Mouse (Mus musculus) heart, postnatal 0 days (tissue): ENCODE data around the gene Fgf3. TPM values are rescaled to one million over a fixed set of nuclear protein-coding genes. Genes with fewer than 3 reads are reported as not detected.

Experiments used
- ATAC-seq: fragments of 200-750 bp; cut with Nextera tagmentation; 2 replicates; pipeline ENCODE4 v1.8.0; 2017; ENCODE audit warnings: low read depth, moderate number of reproducible peaks, moderate library complexity; ENCODE audit not compliant: insufficient read depth
- DNase-seq: peaks from one replicate; pipeline ENCODE4 v3.0.0-alpha.2; 2016; ENCODE audit warnings: low spot score
- H3K27ac ChIP-seq: fragments of 300-500 bp; sonication (generic); 2 replicates; pipeline ENCODE4 v1.5.1; 2014; ENCODE audit warnings: low read depth, mild to moderate bottlenecking
- H3K27me3 ChIP-seq: fragments of 300-500 bp; sonication (generic); 2 replicates; pipeline ENCODE4 v1.6.1; 2014; ENCODE audit warnings: low read length, mixed read lengths; ENCODE audit not compliant: control insufficient read depth, insufficient read depth
- H3K36me3 ChIP-seq: fragments of 300-500 bp; sonication (generic); replicated peaks from 2 replicates; pipeline ENCODE4 v1.6.1; 2014; ENCODE audit warnings: low read length, mixed read lengths; ENCODE audit not compliant: control insufficient read depth, insufficient read depth
- H3K4me1 ChIP-seq: fragments of 300-500 bp; sonication (generic); 2 replicates; pipeline ENCODE4 v1.6.1; 2014; ENCODE audit warnings: antibody characterized with exemption; ENCODE audit not compliant: control insufficient read depth, insufficient read depth
- H3K4me2 ChIP-seq: fragments of 300-500 bp; sonication (generic); 2 replicates; pipeline ENCODE4 v1.6.1; 2014; ENCODE audit warnings: low read depth, mild to moderate bottlenecking, low read length, moderate library complexity
- H3K4me3 ChIP-seq: fragments of 300-500 bp; sonication (generic); 2 replicates; pipeline ENCODE4 v1.5.1; 2014; ENCODE audit warnings: low read depth, low read length
- H3K9ac ChIP-seq: fragments of 300-500 bp; sonication (generic); replicated peaks from 2 replicates; pipeline ENCODE4 v1.6.1; 2014; ENCODE audit warnings: low read depth, low read length, mixed read lengths
- H3K9me3 ChIP-seq: fragments of 300-500 bp; sonication (generic); replicated peaks from 2 replicates; pipeline ENCODE4 v1.6.1; 2016; ENCODE audit warnings: low read length; ENCODE audit not compliant: control insufficient read depth
- CTCF ChIP-seq: IDR thresholded peaks from 2 replicates; pipeline ENCODE4 v1.5.1; 2016; ENCODE audit warnings: antibody characterized with exemption, control low read depth, low read depth
- EP300 ChIP-seq: IDR thresholded peaks from 2 replicates; pipeline ENCODE4 v1.6.1; 2016; ENCODE audit warnings: antibody characterized with exemption, low read depth
- WGBS: fragments of 180-500 bp; shearing (Covaris S2); extraction: QIAGEN DNeasy Blood & Tissue Kit; methylation state at CpG from one replicate; pipeline ENCODE4 v1.1.7; 2014; 5-methylcytosine and 5-hydroxymethylcytosine counted together
- polyA plus RNA-seq: library from polyadenylated mRNA; unstranded; fragments of >200 nt; fragmentation: Nextera tagmentation; extraction: Ambion mirVana; gene quantifications from 2 replicates; pipeline ENCODE4 v1.2.1, GENCODE M21; 2015
- total RNA-seq: library from RNA; depleted of rRNA; stranded (reverse); fragments of >200 nt; gene quantifications from 2 replicates; pipeline ENCODE4 v1.2.3, GENCODE M21; 2014; ENCODE audit warnings: low replicate concordance; rRNA removed

Gene Fgf3
- total RNA-seq (not detected in 2 replicates), polyA plus RNA-seq (not detected in 2 replicates)

GRCm38 (mm10) chr7:144837891-144838488, at the start of gene Fgf3:
Gene Fgf3, plus strand, starts transcription at chr7:144838083.
- no peak for TF ChIP-seq CTCF
- Histone ChIP-seq H3K9me3 (no peaks in the 10 kb centered on the region), H3K4me3 (peak within 1 kb of the TSS; percentile 44), H3K4me1 (0 out of 2 replicates have a peak, but pooled peaks cover 4% of the 10 kb centered on the region), H3K27me3 (peaks cover 81% of the 10 kb centered on the region), H3K4me2 (peak within 1 kb of the TSS; percentile 59), H3K9ac (no peak within 1 kb of the TSS), H3K27ac (no peak within 1 kb of the TSS), H3K36me3 (no peaks in the 10 kb centered on the region)
- DNase-seq (no peak), ATAC-seq (0 out of 2 replicates have a peak, but pooled peaks have one; percentile 3)
- WGBS: 3% methylated on average over 42 of the region's 43 CpGs

GRCm38 (mm10) chr7:144788631-144789030, 49.3 kb upstream of the Fgf3 start:
- Histone ChIP-seq H3K27ac (no peak overlapping the region), H3K4me1 (peaks cover 17% of the 10 kb centered on the region), H3K4me2 (no peak overlapping the region), H3K27me3 (peaks cover 7% of the 10 kb centered on the region), H3K4me3 (no peak overlapping the region), H3K9me3 (no peaks in the 10 kb centered on the region), H3K36me3 (no peaks in the 10 kb centered on the region), H3K9ac (no peak overlapping the region)
- ATAC-seq: peak; percentile 66
- TF ChIP-seq EP300 (no peak), CTCF (no peak)
- DNase-seq: peak; percentile 72
- WGBS: 5% methylated on average over 4 of the region's 4 CpGs

- Histone ChIP-seq H3K4me1 (peaks cover 17% of the 10 kb centered on the region), H3K36me3 (no peaks in the 10 kb centered on the region), H3K4me2 (peak overlapping the region; percentile 31), H3K27ac (no peak overlapping the region), H3K9me3 (no peaks in the 10 kb centered on the region), H3K9ac (no peak overlapping the region), H3K4me3 (no peak overlapping the region; the same call in 1 of the 2 replicates), H3K27me3 (peaks cover 3% of the 10 kb centered on the region)
- TF ChIP-seq CTCF (0 out of 2 replicates have a peak, but pooled peaks have one; percentile 10), EP300 (no peak)
- WGBS: 46% methylated on average over 36 of the region's 36 CpGs
- ATAC-seq (no peak), DNase-seq (no peak)
These were observed 48.0 kb upstream of the Fgf3 start for GRCm38 (mm10) chr7:144789601-144790556.

GRCm38 (mm10) chr7:144791426-144791825, 46.5 kb upstream of the Fgf3 start:
- DNase-seq (no peak), ATAC-seq (no peak)
- Histone ChIP-seq H3K36me3 (no peaks in the 10 kb centered on the region), H3K4me3 (no peak overlapping the region), H3K9me3 (no peaks in the 10 kb centered on the region), H3K27me3 (peaks cover 3% of the 10 kb centered on the region; the same call in 1 of the 2 replicates), H3K4me2 (no peak overlapping the region), H3K27ac (no peak overlapping the region), H3K9ac (no peak overlapping the region), H3K4me1 (peaks cover 16% of the 10 kb centered on the region)
- TF ChIP-seq EP300: no peak
- TF ChIP-seq CTCF: no peak
- 81% methylated on average over 7 of the region's 7 CpGs for WGBS

- ATAC-seq (no peak), DNase-seq (no peak)
- Histone ChIP-seq H3K4me1 (peaks cover 8% of the 10 kb centered on the region), H3K9me3 (no peaks in the 10 kb centered on the region), H3K36me3 (no peaks in the 10 kb centered on the region), H3K9ac (no peak overlapping the region), H3K4me2 (no peak overlapping the region), H3K27me3 (peaks cover 6% of the 10 kb centered on the region), H3K4me3 (no peak overlapping the region), H3K27ac (no peak overlapping the region)
- 80% methylated on average over 10 of the region's 10 CpGs for WGBS
- TF ChIP-seq EP300 (no peak), CTCF (no peak)
These were observed 44.6 kb upstream of the Fgf3 start for GRCm38 (mm10) chr7:144793296-144793695.
